Mouse (Mus musculus) cortical plate, adult 2 months (tissue): ENCODE results near the gene Mtfr1l. TPM values are rescaled to one million over a fixed set of nuclear protein-coding genes. Genes with fewer than 3 reads are reported as not detected.

Experiments
- H3K27ac ChIP-seq: fragments of 200-500 bp; 2 replicates; pipeline ENCODE4 v1.5.1; 2012; ENCODE audit warnings: low read length, control low read depth, inconsistent platforms; ENCODE audit not compliant: insufficient read depth
- H3K4me1 ChIP-seq: fragments of 200-500 bp; 2 replicates; pipeline ENCODE4 v1.6.1; 2011; ENCODE audit warnings: low read length; ENCODE audit not compliant: control insufficient read depth, insufficient read depth
- H3K4me3 ChIP-seq: fragments of 200-500 bp; 2 replicates; pipeline ENCODE4 v1.5.1; 2011; ENCODE audit warnings: mild to moderate bottlenecking, low read length, control low read depth; ENCODE audit not compliant: insufficient read depth
- CTCF ChIP-seq: fragments of 200-500 bp; IDR thresholded peaks from 2 replicates; pipeline ENCODE4 v1.5.1; 2011; ENCODE audit warnings: mild to moderate bottlenecking, control low read depth, low read length; ENCODE audit not compliant: insufficient read depth; ENCODE audit errors: extremely low read depth
- POLR2A ChIP-seq: fragments of 200-500 bp; IDR thresholded peaks from 2 replicates; pipeline ENCODE4 v1.6.1; 2011; ENCODE audit warnings: mild to moderate bottlenecking, low read length, control low read depth; ENCODE audit not compliant: insufficient read depth; ENCODE audit errors: extremely low read depth
- polyA plus RNA-seq: library from polyadenylated mRNA; depleted of rRNA; stranded (reverse); fragments of >200 nt; gene quantifications from 2 replicates; pipeline ENCODE4 v1.2.3, GENCODE M21; 2012; rRNA removed

Gene Mtfr1l
- polyA plus RNA-seq, result 111 and 118 TPM in 2 replicates

DNA sequence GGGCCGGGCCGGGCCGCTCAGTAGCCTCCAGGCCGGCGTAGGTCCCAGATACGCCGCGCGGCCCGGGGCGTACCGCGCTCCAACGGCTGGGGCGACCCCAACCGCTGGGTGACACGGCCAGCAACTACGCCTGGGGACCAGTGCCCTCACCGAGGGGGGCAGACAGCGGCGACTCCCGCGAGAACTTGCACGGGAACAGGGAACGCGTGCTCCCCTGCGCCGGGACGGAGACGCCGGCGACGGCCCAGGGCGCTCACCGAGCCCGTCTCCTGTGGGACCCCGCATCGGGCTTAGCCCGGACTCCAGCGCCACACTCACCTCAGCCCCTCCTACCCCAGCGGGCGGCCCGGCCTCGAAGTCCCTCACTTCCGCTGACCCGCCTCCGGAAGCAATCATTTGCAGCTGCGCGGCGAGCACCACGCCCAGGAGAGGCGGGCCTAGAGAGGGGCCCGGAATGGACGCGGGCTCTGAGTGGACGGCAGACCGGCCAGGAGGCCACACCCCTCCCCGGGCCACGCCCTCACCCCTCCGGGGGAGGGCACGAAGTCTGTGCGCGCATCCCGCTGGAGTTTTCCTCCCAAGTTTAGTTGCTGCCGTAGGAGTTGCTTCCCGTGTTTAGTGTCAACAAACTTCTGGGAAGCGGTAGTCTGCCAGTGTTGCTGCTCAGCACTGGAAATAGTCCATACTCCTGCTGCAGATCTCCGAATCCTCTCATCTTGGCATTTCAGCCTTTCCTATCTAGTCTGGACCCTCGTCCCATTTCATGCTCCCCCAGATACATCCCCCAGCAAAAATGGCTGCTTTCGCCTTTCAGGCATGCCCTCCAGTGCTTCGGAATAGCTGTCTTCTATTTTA is at the start of gene Mtfr1l:
Gene Mtfr1l (minus strand): TSS at position 456 of the 855 bp plus-strand sequence.
- Histone ChIP-seq H3K4me3 (peak within 1 kb of the TSS; percentile 59), H3K27ac (peak within 1 kb of the TSS; percentile 45), H3K4me1 (peaks cover 5% of the 10 kb centered on the region)
- TF ChIP-seq CTCF (no peak), POLR2A (0 out of 2 replicates have a peak, but pooled peaks have one; percentile 33)

DNA sequence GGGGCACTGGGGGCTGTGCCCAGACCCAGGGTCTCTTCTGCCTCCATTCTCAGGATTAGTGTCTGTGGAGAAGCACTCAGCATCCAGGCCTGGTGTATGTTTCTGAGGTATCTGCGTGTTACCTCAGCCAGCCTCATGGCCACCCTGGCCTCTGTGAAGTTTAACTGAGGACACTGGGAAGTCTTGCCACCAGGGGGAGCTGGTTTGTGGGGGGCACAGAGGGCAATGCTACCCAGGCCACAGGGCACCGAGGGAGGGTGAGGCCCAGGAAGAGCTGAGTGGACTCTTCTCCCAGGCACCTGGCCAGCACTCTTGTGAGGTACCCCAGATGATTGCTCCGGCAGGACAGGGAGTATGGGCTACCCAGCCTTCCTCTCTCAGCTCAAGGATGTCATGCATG is 48.3 kb upstream of the Mtfr1l start:
- H3K27ac ChIP-seq, result no peak overlapping the region
- TF ChIP-seq CTCF (peak; percentile 32; the same call in 1 of the 2 replicates), POLR2A (no peak)
- peaks cover 4% of the 10 kb centered on the region; the same call in 1 of the 2 replicates for H3K4me1 ChIP-seq
- no peak overlapping the region for H3K4me3 ChIP-seq

DNA sequence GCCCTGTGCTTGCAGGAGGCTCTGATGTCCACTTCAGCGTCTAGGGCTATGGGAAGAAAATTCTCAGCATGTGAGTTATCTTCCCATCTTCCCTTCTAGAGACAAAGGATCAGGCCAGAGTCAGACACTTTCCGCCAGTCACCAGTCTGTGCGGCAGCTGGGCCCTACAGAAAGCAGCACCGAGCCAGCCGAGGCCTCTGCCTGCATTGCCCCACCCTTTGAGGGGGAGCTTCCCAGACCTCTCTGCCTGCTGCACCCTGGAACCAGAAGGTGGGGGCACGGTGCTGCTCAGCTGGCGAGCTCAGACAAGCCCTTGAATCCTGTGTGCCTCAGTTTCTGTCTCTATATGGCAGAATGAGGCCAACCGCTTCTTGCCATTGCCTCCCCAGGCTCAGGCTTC is 46.2 kb upstream of the Mtfr1l start:
- H3K27ac ChIP-seq, result no peak overlapping the region
- no peak overlapping the region for H3K4me3 ChIP-seq
- TF ChIP-seq CTCF (no peak), POLR2A (no peak)
- H3K4me1 ChIP-seq, result peaks cover 5% of the 10 kb centered on the region; the same call in 1 of the 2 replicates

GRCm38 (mm10) chr4:134580351-134581148 is 45.4 kb upstream of the Mtfr1l start:
- Histone ChIP-seq H3K27ac (peak overlapping the region; percentile 17; the same call in 1 of the 2 replicates), H3K4me1 (peaks cover 4% of the 10 kb centered on the region; the same call in 1 of the 2 replicates), H3K4me3 (no peak overlapping the region)
- TF ChIP-seq CTCF (no peak), POLR2A (no peak)

DNA sequence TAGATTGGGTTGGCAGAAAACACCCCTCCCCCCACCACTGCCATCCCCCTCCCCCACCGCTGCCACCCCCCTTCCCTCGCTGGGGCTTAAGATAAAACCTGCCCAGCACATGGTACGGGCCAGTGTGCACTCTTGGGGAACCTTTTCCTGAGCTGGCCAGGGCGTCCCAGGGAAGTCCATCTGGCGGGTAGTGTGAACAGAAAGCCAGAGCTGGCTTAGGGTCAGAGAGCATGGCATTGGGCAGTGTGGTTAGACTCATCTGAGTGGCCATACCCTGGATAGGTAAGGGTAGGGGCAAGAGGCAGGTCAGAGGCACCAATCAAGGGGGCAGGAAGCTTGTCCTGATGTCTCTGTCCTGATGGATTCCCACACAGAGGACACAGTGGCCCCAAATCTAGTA is 44.4 kb upstream of the Mtfr1l start:
- TF ChIP-seq CTCF (no peak), POLR2A (no peak)

DNA sequence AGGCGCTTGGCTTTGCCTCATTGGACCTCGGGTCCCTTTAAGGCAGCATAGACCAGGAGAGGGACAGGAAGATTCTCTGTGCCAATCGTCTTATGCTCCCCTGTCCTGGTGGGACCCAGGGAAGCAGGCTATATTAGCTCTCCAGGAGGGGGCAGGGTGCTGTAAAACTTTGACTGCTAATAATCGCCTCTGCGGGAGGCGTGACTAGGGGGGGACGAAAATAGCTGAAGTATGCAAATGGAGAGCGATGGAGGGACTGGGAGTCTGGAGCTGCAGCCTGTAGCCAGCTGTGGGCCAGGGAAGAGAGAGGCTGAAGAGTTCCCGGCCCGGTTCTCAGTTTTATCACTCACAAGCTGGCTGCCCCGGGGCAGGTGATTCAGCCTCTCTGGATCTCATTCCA is 44.0 kb upstream of the Mtfr1l start:
- Histone ChIP-seq H3K27ac (no peak overlapping the region), H3K4me3 (no peak overlapping the region), H3K4me1 (peaks cover 4% of the 10 kb centered on the region; the same call in 1 of the 2 replicates)
- TF ChIP-seq CTCF (no peak), POLR2A (no peak)

More for the DNA sequence above, 44.4 kb upstream of the Mtfr1l start:
- no peak overlapping the region for H3K4me3 ChIP-seq
- no peak overlapping the region for H3K27ac ChIP-seq
- H3K4me1 ChIP-seq, result peaks cover 4% of the 10 kb centered on the region; the same call in 1 of the 2 replicates

DNA sequence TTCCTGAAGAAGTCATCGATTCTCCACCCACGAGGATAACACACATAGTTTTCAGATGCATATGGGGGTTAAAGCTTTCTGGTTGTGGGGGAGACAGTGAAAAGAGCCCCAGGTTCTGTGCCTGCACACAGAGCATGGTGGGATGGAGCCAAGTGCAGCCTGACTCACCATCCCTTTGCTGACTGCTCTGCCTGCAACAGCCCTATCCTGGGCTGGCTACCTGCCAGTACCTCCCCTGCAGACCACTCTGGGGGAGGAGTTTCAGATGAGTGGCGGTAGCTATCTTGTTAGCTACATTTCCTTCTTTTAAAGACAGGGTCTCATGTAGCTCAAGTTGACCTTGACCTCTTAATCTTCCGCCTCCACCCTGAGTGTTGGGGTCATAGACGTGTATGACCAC is 43.2 kb upstream of the Mtfr1l start:
- no peak overlapping the region for H3K4me3 ChIP-seq
- no peak for TF ChIP-seq CTCF
- TF ChIP-seq POLR2A, result no peak
- H3K27ac ChIP-seq, result no peak overlapping the region
- peaks cover 4% of the 10 kb centered on the region; the same call in 1 of the 2 replicates for H3K4me1 ChIP-seq

DNA sequence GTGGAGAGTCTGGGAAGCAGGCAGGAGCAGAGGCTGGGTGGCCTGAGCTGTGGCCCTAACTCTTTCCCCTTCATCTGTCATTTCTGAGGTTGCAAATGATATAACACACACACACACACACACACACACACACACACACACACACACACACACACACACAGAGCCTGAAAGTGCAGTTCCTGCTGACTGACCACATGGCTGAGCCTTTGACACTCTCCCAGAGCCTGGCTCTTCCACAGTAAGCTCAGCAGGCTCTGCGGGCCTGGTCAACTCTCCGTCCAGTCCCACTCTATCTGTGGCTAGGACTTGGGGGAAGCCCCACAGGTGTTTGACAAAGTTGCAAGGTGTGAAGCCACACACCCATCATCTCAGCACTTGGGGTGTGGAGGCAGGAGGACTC is 42.1 kb upstream of the Mtfr1l start:
- Histone ChIP-seq H3K4me3 (no peak overlapping the region), H3K27ac (no peak overlapping the region), H3K4me1 (peaks cover 4% of the 10 kb centered on the region; the same call in 1 of the 2 replicates)
- TF ChIP-seq POLR2A (no peak), CTCF (no peak)

GRCm38 (mm10) chr4:134575486-134575885 is 40.3 kb upstream of the Mtfr1l start:
- H3K27ac ChIP-seq, result no peak overlapping the region
- no peak overlapping the region for H3K4me3 ChIP-seq
- TF ChIP-seq POLR2A (no peak), CTCF (no peak)
- H3K4me1 ChIP-seq, result peaks cover 4% of the 10 kb centered on the region; the same call in 1 of the 2 replicates
